Mouse (Mus musculus): Measurements from ENCODE around the gene Cyp2ab1.

The Cyp2ab1 gene

GRCm38 (mm10) chr16:20271339-20271738, 53.9 kb downstream of the Cyp2ab1 start:
- peak; percentile 5 for DNase-seq (ENCODE audit: low read depth)

- DNase-seq (ENCODE audit: low read depth): no peak
Measured at GRCm38 (mm10) chr16:20265089-20265488, 60.1 kb downstream of the Cyp2ab1 start.

Measured in c-Kit-positive CD71-negative TER-119-negative erythroid progenitor cells, embryonic 14.5 days (primary cell).